Mouse (Mus musculus): ENCODE results near the gene Slc25a48. TPM values are rescaled to one million over a fixed set of nuclear protein-coding genes. Genes with fewer than 3 reads are reported as not detected.

Gene Slc25a48
- under 1 TPM in 1 of 2 experiments, not detected in 1; 0.10 TPM for total RNA-seq (2021)

DNA sequence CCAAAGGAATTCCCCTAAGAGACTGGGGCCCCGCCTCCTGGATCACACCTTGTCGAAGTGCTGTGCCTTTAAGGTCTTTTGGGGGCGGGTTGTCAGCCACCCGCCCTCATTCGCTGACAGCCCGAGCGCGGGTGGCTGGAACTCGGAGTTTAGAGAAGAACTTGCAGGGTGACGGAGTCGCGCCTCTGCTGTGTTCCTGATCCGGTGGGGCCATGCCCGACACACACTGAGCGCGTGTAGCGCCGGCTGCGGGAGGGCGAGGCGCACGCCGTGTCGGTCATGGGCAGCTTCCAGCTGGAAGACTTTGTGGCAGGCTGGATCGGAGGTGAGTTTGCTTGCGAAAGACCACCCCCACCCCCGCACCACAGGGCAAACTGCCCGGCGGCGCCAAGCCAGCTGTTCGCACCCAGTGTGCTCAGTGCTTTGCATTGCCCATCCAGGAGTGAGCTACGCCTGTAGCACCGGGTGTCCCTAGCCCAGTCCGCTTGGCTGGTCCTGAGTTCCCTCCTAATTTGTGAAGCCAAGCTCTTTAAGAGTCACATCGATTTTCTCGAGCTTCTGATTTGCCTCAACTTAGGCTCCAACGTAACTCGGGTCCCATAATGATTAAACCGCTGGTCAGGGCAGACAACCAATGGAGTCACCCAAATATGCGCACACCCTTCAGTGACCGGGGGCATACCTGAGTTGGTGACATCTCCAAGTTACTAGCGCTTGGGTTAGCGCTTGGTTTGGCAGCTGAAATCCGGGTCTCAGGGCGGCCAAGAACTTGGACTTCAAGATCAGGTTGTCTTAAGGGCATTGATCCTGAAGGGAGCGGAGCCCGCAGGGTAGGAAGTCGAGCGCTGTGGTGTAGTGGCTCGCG lies at the start of gene Slc25a48:
Gene Slc25a48, plus strand, starts transcription at position 145 of the 865 bp plus-strand sequence.
- DNase-seq, result no peak

DNA sequence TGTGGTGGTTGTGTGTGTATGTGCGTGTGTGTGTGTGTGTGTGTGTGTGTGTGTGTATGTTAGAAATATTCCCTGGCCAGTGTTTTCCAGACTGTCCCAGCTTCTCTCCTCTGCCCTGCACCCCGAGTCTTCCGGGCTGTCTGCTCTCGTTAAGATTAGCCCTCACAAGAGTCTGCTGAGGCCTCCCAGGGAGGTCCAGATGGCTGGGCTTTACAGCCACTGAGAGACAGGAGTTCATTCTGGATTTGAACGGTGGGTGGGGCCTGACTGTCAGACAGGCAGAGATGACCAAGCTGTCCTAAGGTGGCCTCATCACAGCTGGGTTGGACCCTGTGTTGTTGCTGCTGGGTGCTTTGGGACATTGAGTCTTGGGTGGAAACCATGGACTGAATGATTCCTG lies 40.6 kb upstream of the Slc25a48 start:
- no peak for DNase-seq

GRCm38 (mm10) chr13:56401186-56401585 lies 37.0 kb upstream of the Slc25a48 start:
- DNase-seq, result no peak

GRCm38 (mm10) chr13:56403381-56404086 lies 34.6 kb upstream of the Slc25a48 start:
- DNase-seq, result no peak

DNA sequence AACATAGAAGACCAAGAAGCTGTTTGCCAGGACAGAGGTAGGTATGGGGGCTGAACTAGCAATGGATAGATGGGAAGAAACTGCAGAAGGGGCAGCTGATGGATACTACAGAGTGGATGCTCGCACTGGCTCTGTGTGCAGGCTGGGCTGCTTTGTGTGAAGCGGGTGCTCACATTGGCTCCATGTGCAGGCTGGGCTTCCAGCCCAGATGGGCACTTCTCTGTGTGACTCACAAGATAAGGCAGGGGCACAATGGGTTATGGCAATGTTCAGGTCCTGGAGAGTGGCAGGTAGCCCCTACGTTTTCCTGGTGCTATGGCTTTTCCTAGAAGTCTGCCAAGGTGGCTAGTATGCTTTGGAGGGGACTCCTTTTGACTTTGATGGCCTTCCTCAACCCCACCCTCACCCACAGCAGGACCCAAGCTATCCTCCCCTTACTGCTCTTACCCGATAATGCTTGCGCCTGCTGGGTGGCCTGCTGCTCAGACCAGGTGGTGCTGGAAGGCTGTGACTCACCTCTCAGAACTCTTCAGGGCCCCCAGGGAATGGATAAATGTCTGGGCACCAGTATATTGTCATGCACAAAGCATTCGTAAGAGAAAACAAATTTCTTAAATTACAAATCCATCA lies 33.5 kb upstream of the Slc25a48 start:
- no peak for DNase-seq

DNA sequence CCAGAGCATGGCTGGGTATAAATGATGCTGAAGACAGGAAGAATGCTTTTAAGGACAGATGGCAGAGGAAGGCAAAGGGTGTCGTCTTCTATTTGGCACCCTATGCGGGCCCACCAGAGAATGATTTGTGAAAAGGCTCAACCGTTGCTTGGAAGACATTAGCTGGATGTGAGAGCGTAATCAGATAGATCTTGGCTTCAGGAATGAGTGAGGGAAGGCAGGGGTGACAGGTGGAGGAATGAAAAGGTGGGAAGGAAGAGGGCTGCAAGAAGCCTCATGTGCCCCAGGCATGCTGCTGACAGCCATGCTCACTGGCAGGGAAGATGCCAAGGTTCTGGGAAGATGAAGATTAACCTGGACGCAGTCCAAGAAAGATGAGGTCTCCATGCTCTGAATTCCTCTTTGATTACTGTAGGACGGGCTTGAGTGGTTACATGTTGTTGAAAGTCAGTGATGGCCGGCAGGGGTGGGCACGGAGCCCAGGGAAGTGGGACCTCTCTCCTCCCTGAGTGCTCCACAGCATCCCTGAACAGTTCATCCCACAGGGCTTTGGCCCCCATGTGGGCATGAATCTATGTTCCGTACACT lies 25.8 kb upstream of the Slc25a48 start:
- no peak for DNase-seq

- no peak for DNase-seq
These were observed 19.3 kb upstream of the Slc25a48 start for GRCm38 (mm10) chr13:56418685-56419483.

GRCm38 (mm10) chr13:56419538-56419937 lies 18.6 kb upstream of the Slc25a48 start:
- DNase-seq, result no peak

GRCm38 (mm10) chr13:56422072-56422723 lies 16.0 kb upstream of the Slc25a48 start:
- peak; percentile 50 to 68 for DNase-seq

- no peak for DNase-seq
These were observed 12.2 kb upstream of the Slc25a48 start for GRCm38 (mm10) chr13:56425931-56426330.

GRCm38 (mm10) chr13:56426365-56426764 lies 11.8 kb upstream of the Slc25a48 start, which contains the start of gene Gm3045:
Gene Gm3045 (plus strand): TSS chr13:56426594.
- no peak for DNase-seq

- DNase-seq, result peak; percentile 61 to 63
These were observed 9.2 kb upstream of the Slc25a48 start for GRCm38 (mm10) chr13:56428724-56429500.

- DNase-seq, result no peak
These were observed 5.7 kb upstream of the Slc25a48 start for GRCm38 (mm10) chr13:56432496-56432895.

DNA sequence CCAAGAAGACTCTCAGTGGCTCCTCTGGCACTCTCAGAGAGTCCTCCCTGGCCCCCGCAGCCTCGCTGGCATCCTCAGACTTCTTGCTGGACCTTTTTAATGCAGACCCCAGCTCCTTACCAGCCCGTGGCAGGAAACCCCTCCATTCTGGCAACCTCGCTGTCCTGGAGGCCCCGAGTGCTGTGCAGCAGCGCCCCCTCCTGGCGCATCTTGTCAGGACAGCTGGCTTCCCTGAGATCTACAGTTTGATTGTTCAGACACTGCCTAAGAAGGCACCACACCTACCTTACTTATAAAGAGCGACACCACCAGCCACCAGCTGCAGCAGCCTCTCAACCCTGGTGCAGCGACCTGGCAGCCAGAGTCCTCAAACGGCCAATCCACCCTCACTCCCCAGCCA lies 4.7 kb upstream of the Slc25a48 start:
- DNase-seq, result peak; percentile 50 to 58

- no peak for DNase-seq
These were observed 3.8 kb upstream of the Slc25a48 start for GRCm38 (mm10) chr13:56434311-56434751.

- DNase-seq, result no peak
These were observed 2.4 kb upstream of the Slc25a48 start for GRCm38 (mm10) chr13:56435615-56436287.

DNA sequence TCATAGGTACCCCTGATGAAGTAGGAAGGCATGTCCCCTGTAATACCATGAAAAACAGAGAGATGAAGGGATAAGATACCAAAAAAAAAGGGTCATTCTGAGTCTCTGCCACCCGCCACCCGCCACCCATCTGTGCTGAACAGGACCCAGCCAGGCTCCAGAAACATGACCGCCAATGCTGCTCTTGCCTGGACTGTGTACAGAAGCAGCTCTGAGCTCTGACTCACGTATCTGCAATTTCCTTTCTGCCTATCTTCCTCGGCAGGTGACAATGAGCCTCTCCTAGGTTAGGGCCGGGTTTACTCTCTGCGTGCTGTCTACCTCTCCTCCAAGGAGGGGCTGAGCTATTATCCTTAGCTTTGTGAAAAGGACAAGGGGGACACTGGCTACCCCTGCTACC lies 5.3 kb downstream of the Slc25a48 start:
- no peak for DNase-seq

GRCm38 (mm10) chr13:56444112-56444511 lies 6.0 kb downstream of the Slc25a48 start:
- DNase-seq, result no peak

DNA sequence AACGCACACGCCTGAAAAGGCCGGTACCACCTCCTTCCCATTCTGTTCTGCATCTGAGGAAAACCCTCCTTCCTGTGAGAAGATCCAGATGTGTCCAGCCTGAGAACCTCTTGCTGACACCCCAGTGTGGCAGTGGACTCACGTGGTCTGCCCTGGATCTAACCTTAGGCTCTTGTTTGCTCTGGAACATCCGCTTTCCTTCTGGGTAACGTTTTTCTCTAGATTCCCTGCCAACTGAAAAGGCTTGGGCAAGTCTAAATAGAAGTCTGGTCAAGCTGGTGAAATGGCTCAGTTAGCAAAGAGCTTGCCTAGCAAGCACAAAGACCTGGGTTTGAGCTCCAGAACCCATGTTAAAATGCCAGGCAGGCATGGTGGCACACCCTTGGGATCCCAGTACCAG lies 6.8 kb downstream of the Slc25a48 start:
- DNase-seq, result no peak
